Mouse (Mus musculus) CH12.LX (cell line): ENCODE data around the gene Tbc1d9b.

Experiments
- CHD1 ChIP-seq: IDR thresholded peaks from 2 replicates; pipeline ENCODE4 v1.6.1; 2012; ENCODE audit warnings: low read depth, low read length, improper control_type of control experiment, inconsistent platforms
- CTCF ChIP-seq, 2 experiments: IDR thresholded peaks in 1 of 2; conservative IDR thresholded peaks in 1 of 2; 2 replicates each; pipeline ENCODE4 v1.5.1; 2011 to 2012; ENCODE audit warnings: low read depth in 2 of 2, low read length in 2 of 2, improper control_type of control experiment in 1 of 2, inconsistent platforms in 1 of 2, mild to moderate bottlenecking in 1 of 2, moderate library complexity in 1 of 2
- EP300 ChIP-seq: IDR thresholded peaks from 2 replicates; pipeline ENCODE4 v1.6.1; 2011; ENCODE audit warnings: low read length, improper control_type of control experiment
- MAX ChIP-seq: IDR thresholded peaks from 2 replicates; pipeline ENCODE4 v1.6.1; 2011; ENCODE audit warnings: low read length, improper control_type of control experiment
- MYC ChIP-seq: IDR thresholded peaks from 2 replicates; pipeline ENCODE4 v1.6.1; 2011; ENCODE audit warnings: low read depth, mild to moderate bottlenecking, improper control_type of control experiment, low read length
- PAX5 ChIP-seq: IDR thresholded peaks from 2 replicates; pipeline ENCODE4 v1.6.1; 2012; ENCODE audit warnings: low read length, inconsistent platforms, mixed read lengths
- POLR2A ChIP-seq: IDR thresholded peaks from 2 replicates; pipeline ENCODE4 v1.6.1; 2011; ENCODE audit warnings: low read depth, mild to moderate bottlenecking, improper control_type of control experiment, low read length
- POLR2AphosphoS2 ChIP-seq: IDR thresholded peaks from 2 replicates; pipeline ENCODE4 v1.6.1; 2011; ENCODE audit warnings: low read depth, low read length, improper control_type of control experiment
- SMC3 ChIP-seq: IDR thresholded peaks from 2 replicates; pipeline ENCODE4 v1.6.1; 2011; ENCODE audit warnings: low read depth, low read length, improper control_type of control experiment
- ZNF384 ChIP-seq: IDR thresholded peaks from 2 replicates; pipeline ENCODE4 v1.6.1; 2012; ENCODE audit warnings: low read depth, low read length, improper control_type of control experiment, inconsistent platforms

GRCm38 (mm10) chr11:50203302-50203827 is 72.2 kb downstream of the Tbc1d9b start:
- TF ChIP-seq CTCF (conservative IDR thresholded peaks at IDR 0.05 in 1 of 2, IDR thresholded peaks at IDR 0.05 in 1 of 2; ENCODE audit: low read depth in 2 of 2, low read length in 2 of 2) (no peak), CHD1 (no peak), POLR2AphosphoS2 (no peak), ZNF384 (no peak), EP300 (no peak), SMC3 (no peak), POLR2A (peak; percentile 26; the same call in 1 of the 2 replicates), MYC (no peak), PAX5 (no peak), MAX (no peak)
